Mouse (Mus musculus) forebrain, embryonic 13.5 days (tissue): ENCODE measurements around the gene Fbxw20. TPM values are rescaled to one million over a fixed set of nuclear protein-coding genes. Genes with fewer than 3 reads are reported as not detected.
"Not testable (repeated sequence)": the region's sequence is repeated elsewhere in the genome, so short reads cannot be mapped to it uniquely, and the experiment has no call there.

Experiments used
- ATAC-seq: fragments of 200-750 bp; cut with Nextera tagmentation; 2 replicates; pipeline ENCODE4 v1.8.0; 2017
- H3K27ac ChIP-seq: fragments of 300-500 bp; sonication (generic); 2 replicates; pipeline ENCODE4 v1.5.1; 2015; ENCODE audit warnings: inconsistent platforms, mild to moderate bottlenecking, moderate library complexity
- H3K27me3 ChIP-seq: fragments of 300-500 bp; sonication (generic); 2 replicates; pipeline ENCODE4 v1.6.1; 2015; ENCODE audit warnings: mild to moderate bottlenecking, inconsistent platforms
- H3K36me3 ChIP-seq: fragments of 300-500 bp; sonication (generic); 2 replicates; pipeline ENCODE4 v1.6.1; 2015; ENCODE audit warnings: mild to moderate bottlenecking, inconsistent platforms; ENCODE audit not compliant: poor library complexity, severe bottlenecking
- H3K4me1 ChIP-seq: fragments of 300-500 bp; sonication (generic); 2 replicates; pipeline ENCODE4 v1.6.1; 2015; ENCODE audit warnings: inconsistent platforms
- H3K4me2 ChIP-seq: fragments of 300-500 bp; sonication (generic); 2 replicates; pipeline ENCODE4 v1.6.1; 2015; ENCODE audit warnings: inconsistent platforms, mild to moderate bottlenecking, moderate library complexity
- H3K4me3 ChIP-seq: fragments of 300-500 bp; sonication (generic); 2 replicates; pipeline ENCODE4 v1.5.1; 2015; ENCODE audit warnings: mild to moderate bottlenecking, inconsistent platforms
- H3K9ac ChIP-seq: fragments of 300-500 bp; sonication (generic); 2 replicates; pipeline ENCODE4 v1.6.1; 2015; ENCODE audit warnings: mild to moderate bottlenecking, inconsistent platforms
- H3K9me3 ChIP-seq: fragments of 300-500 bp; sonication (generic); replicated peaks from 2 replicates; pipeline ENCODE4 v1.6.1; 2016; ENCODE audit warnings: inconsistent platforms
- WGBS: fragments of 180-500 bp; shearing (Covaris S2); methylation state at CpG from one replicate; pipeline ENCODE4 v1.1.7; 2015; 5-methylcytosine and 5-hydroxymethylcytosine counted together
- polyA plus RNA-seq: library from polyadenylated mRNA; unstranded; fragments of >200 nt; fragmentation: Nextera tagmentation; extraction: Ambion mirVana; gene quantifications from 2 replicates; pipeline ENCODE4 v1.2.1, GENCODE M21; 2015

The Fbxw20 gene
- not detected in 2 replicates for polyA plus RNA-seq

DNA sequence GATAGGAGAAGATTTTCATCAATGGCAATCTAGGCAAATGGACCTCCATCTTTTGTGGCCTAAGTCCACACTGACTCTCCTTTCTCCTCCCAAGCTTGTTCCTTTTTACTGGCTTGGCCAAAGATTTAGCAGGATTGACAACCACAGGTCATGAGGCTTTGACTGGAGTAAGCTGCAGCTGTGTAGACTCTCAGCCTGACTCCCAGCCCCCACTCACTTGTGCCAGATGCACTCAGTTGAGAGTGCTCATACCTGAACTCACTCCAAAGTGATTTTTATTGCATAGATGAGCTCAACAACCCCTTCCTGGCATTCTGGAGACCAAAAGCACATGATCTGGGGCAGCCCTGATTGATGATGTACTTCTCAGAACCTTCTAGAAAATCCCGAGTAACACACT, at the start of gene Fbxw20:
TSS of gene Fbxw20 (minus strand) at position 101 of the 400 bp plus-strand sequence.
- H3K4me2 ChIP-seq, result no peak within 1 kb of the TSS
- no peak within 1 kb of the TSS for H3K4me3 ChIP-seq
- no peaks in the 10 kb centered on the region for H3K36me3 ChIP-seq
- no peak for ATAC-seq
- H3K4me1 ChIP-seq, result no peaks in the 10 kb centered on the region
- no peak within 1 kb of the TSS for H3K9ac ChIP-seq
- WGBS, result 86% methylated on average over 1 of the region's 1 CpGs
- no peak within 1 kb of the TSS for H3K27ac ChIP-seq
- no peaks in the 10 kb centered on the region for H3K9me3 ChIP-seq
- H3K27me3 ChIP-seq, result no peaks in the 10 kb centered on the region

DNA sequence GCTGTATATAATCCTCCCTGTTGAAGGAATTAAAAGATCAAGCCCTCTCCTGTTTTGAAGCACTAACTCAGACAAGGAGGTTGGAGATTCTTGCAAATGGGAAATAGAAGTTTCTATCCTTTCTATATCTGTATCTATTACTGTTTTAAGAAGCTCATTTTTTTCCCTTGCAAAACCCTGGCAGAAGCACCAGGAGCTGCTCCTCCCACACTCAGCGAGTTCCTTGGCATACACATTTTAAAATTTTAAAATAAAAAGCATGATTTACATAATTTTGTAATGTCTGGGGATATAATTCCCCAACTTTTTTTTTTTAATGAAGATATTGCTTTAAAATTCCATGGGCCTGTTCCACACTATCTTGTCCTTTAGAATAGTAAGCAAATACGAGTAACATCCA, 28.5 kb upstream of the Fbxw20 start:
- Histone ChIP-seq H3K4me2 (no peak overlapping the region), H3K9ac (no peak overlapping the region), H3K9me3 (no peaks in the 10 kb centered on the region), H3K27ac (no peak overlapping the region), H3K36me3 (no peaks in the 10 kb centered on the region), H3K27me3 (no peaks in the 10 kb centered on the region), H3K4me1 (no peaks in the 10 kb centered on the region), H3K4me3 (no peak overlapping the region)
- WGBS, result 70% methylated on average over 2 of the region's 2 CpGs
- ATAC-seq, result no peak

DNA sequence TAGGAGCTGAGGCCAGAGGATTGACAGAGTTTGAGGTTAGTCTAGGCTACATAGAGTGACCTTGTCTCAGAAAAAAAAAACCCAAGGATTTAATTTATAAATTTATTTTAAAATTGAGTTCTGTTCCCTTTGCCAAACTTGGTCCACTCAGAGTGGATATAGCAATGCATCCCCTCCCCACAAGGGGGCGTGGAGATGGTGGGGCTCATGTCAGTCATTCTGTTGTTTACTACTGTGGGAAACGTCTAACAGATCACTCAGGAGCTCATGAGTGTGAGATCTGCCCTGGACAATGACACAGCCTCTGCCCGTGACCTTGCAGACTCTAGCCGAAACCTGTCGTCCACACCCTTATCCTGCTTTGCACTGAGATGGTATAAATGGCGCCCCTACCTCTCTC, 16.1 kb downstream of the Fbxw20 start:
- Histone ChIP-seq H3K4me1 (no peaks in the 10 kb centered on the region), H3K9ac (no peak overlapping the region), H3K36me3 (no peaks in the 10 kb centered on the region), H3K27ac (no peak overlapping the region), H3K4me3 (no peak overlapping the region), H3K9me3 (no peaks in the 10 kb centered on the region), H3K27me3 (no peaks in the 10 kb centered on the region), H3K4me2 (no peak overlapping the region)
- WGBS, result 75% methylated on average over 6 of the region's 6 CpGs
- no peak for ATAC-seq

DNA sequence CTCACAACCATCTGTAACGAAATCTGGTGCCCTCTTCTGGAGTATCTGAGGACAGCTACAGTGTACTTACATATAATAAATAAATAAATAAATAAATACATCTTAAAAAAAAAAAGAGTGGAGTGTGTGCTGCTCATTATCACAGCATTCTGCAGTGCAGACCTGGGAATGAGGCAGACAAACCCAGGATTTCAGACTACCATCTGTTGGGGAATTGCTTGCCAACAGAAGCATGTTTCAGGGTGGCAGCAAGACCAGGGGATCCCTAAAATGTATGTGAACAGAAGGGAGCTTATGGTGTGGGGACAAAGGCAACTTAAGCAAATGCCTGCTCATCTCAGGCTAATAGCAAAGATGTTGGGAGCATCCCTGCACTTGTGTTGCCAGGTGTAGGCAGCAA, 33.2 kb downstream of the Fbxw20 start:
- H3K9ac ChIP-seq, H3K27me3 ChIP-seq, H3K36me3 ChIP-seq, H3K4me2 ChIP-seq, H3K9me3 ChIP-seq, H3K4me1 ChIP-seq, H3K4me3 ChIP-seq, H3K27ac ChIP-seq: not testable (repeated sequence)
- peak; percentile 48; the same call in 1 of the 2 replicates for ATAC-seq
- 68% methylated on average over 1 of the region's 1 CpGs for WGBS

DNA sequence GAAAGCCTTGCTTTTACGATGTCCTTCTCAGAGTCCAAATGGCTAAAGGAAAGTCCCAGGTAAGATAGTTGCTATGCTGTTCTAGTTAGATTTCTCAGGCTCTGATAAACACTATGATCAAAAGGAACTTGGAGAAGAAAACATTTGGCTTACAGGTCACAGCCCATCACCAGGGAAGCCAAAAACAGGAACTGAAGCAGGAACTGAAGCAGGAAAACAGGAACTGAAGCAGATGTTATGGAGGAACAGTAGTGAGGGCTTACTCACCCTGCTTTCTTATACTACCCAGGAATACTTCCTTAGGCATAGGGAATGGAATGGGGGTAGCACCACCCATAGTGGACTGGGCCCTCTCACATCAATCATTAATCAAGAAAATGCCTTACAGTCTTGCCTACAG, 34.2 kb downstream of the Fbxw20 start:
- H3K4me2 ChIP-seq, result no peak overlapping the region
- H3K4me3 ChIP-seq, result no peak overlapping the region
- no peak overlapping the region for H3K9ac ChIP-seq
- no peak for ATAC-seq
- H3K27me3 ChIP-seq, result no peaks in the 10 kb centered on the region
- H3K9me3 ChIP-seq, result no peaks in the 10 kb centered on the region
- H3K27ac ChIP-seq, result no peak overlapping the region
- H3K4me1 ChIP-seq, result no peaks in the 10 kb centered on the region
- WGBS, result 91% methylated on average over 1 of the region's 1 CpGs
- H3K36me3 ChIP-seq, result no peaks in the 10 kb centered on the region

DNA sequence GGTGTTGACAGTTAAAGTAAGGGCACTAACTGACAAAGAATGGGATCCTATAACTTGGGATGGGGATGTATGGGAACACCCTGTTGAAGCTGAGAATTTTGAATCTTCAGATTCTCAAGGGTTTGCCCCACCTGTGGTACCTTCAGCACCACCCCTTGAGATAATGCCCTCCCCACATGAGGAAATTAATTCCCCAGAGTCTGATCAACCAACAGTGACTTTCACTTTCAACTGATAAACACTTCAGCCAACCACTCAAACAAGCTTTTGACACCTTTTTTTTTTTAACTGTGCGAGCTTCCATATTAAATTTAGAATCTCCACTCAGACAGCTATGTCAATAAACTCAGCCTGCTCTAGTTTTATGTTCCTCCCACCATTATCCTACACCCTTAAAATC, 35.2 kb downstream of the Fbxw20 start:
- no peaks in the 10 kb centered on the region for H3K4me1 ChIP-seq
- ATAC-seq, result no peak
- H3K27ac ChIP-seq, result no peak overlapping the region
- no peak overlapping the region for H3K4me3 ChIP-seq
- H3K4me2 ChIP-seq, result no peak overlapping the region
- no peak overlapping the region for H3K9ac ChIP-seq
- no peaks in the 10 kb centered on the region for H3K27me3 ChIP-seq
- WGBS, result 82% methylated on average over 1 of the region's 1 CpGs
- H3K9me3 ChIP-seq, result no peaks in the 10 kb centered on the region
- H3K36me3 ChIP-seq, result no peaks in the 10 kb centered on the region

DNA sequence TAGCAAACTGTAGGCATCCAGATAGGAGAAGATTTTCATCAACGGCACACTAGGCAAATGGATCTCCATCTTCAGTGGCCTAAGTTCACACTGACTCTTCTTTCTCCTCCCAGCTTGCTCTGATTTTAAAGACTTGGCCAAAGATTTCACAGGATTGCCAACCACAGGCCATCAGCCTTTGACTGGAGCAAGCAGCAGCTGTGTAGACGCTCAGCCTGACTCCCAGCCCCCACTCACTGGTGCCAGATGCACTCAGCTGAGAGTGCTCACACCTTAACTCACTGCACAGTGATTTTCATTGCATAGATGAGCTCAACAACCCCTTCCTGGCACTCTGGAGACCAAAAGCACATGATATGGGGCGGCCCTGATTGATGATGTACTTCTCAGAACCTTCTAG, 38.7 kb downstream of the Fbxw20 start, which contains the start of gene Fbxw13:
TSS of gene Fbxw13 (minus strand) at position 101 of the 400 bp plus-strand sequence.
- H3K4me3 ChIP-seq, H3K27ac ChIP-seq, H3K9ac ChIP-seq, ATAC-seq, H3K4me2 ChIP-seq, H3K27me3 ChIP-seq, H3K4me1 ChIP-seq, H3K9me3 ChIP-seq, H3K36me3 ChIP-seq: not testable (repeated sequence)
- WGBS, result 77% methylated on average over 3 of the region's 3 CpGs

DNA sequence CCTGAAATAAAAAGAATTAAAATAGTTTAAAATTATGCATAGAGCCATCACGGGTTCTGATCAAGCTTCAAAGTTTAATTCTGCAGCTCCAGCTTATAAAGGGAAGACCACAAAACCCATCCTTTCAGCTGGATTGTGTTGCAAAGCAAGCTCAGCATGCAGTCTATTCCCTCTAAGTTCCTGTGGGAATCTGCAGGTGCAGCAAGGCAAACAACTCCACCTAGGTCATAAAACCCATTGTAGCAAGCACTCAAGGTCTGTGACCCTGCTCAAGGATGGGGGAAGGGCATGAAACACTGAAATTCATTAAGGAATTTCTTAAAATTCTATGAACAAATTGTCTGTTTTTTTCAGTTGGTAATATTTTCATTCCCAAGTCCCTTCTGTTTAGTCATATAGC, 57.3 kb downstream of the Fbxw20 start:
- Histone ChIP-seq H3K4me2 (no peak overlapping the region), H3K4me1 (no peaks in the 10 kb centered on the region), H3K36me3 (no peaks in the 10 kb centered on the region), H3K4me3 (no peak overlapping the region), H3K9me3 (0 out of 2 replicates have a peak, but pooled peaks cover 3% of the 10 kb centered on the region), H3K9ac (no peak overlapping the region), H3K27me3 (no peaks in the 10 kb centered on the region), H3K27ac (no peak overlapping the region)
- no peak for ATAC-seq
- WGBS, result 89% methylated on average over 1 of the region's 1 CpGs

DNA sequence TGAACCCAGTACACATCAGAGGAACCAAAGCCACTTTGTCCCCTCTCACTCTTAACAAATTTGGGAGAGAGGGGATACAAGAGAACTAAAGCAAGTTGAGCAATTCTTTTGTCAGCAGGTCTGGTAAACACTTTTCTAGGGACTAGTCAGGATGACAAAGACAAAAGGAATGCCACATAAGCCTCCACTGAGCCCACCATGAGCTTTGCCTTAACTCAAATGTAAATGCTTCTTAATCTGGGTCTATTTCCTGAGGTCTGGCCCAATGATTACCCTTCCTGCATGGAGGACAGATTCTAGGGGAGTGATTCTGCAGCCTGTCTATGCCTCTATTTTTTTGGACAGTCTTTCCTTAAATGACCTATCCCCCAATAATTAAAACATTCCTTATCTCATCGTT, 58.3 kb downstream of the Fbxw20 start:
- 87% methylated on average over 1 of the region's 1 CpGs for WGBS
- no peaks in the 10 kb centered on the region for H3K27me3 ChIP-seq
- no peaks in the 10 kb centered on the region for H3K36me3 ChIP-seq
- no peak overlapping the region for H3K4me3 ChIP-seq
- no peak for ATAC-seq
- H3K9ac ChIP-seq, result no peak overlapping the region
- H3K4me1 ChIP-seq, result no peaks in the 10 kb centered on the region
- H3K9me3 ChIP-seq, result 0 out of 2 replicates have a peak, but pooled peaks cover 3% of the 10 kb centered on the region
- H3K27ac ChIP-seq, result no peak overlapping the region
- H3K4me2 ChIP-seq, result no peak overlapping the region

Other genes starting within 250 kb of the Fbxw20 start
- not detected in 2 replicates for gene Ucn2, start 248.7 kb downstream of the Fbxw20 start, polyA plus RNA-seq
- gene Pfkfb4, start 243.0 kb downstream of the Fbxw20 start, polyA plus RNA-seq, result 14.5 and 16.8 TPM in 2 replicates
- gene Shisa5, start 196.2 kb downstream of the Fbxw20 start, polyA plus RNA-seq, result 33.6 and 35.1 TPM in 2 replicates
- 9.3 and 13.0 TPM in 2 replicates for gene Trex1, start 175.0 kb downstream of the Fbxw20 start, polyA plus RNA-seq
- 31.4 and 31.5 TPM in 2 replicates for gene Atrip, start 160.6 kb downstream of the Fbxw20 start, polyA plus RNA-seq
- gene Ccdc51, start 152.3 kb downstream of the Fbxw20 start, polyA plus RNA-seq, result 17.9 and 18.9 TPM in 2 replicates
- gene Tma7, start 152.2 kb downstream of the Fbxw20 start, polyA plus RNA-seq, result 693 and 750 TPM in 2 replicates
- gene Plxnb1, start 139.4 kb downstream of the Fbxw20 start, polyA plus RNA-seq, result 22.4 and 27.7 TPM in 2 replicates
- not detected in 2 replicates for gene Fbxw21, start 72.7 kb downstream of the Fbxw20 start, polyA plus RNA-seq
- gene Fbxw13, start 38.8 kb downstream of the Fbxw20 start, polyA plus RNA-seq, result not detected in 2 replicates
- gene Fbxw14, start 52.9 kb upstream of the Fbxw20 start, polyA plus RNA-seq, result not detected in 2 replicates
- not detected in 2 replicates for gene Fbxw28, start 104.9 kb upstream of the Fbxw20 start, polyA plus RNA-seq
- gene Fbxw22, start 169.5 kb upstream of the Fbxw20 start, polyA plus RNA-seq, result not detected in 2 replicates
- gene Fbxw16, start 214.4 kb upstream of the Fbxw20 start, polyA plus RNA-seq, result not detected in 2 replicates